Mouse (Mus musculus) bone marrow, adult 2 months (tissue): ENCODE measurements around the gene Hoxc5. TPM values are rescaled to one million over a fixed set of nuclear protein-coding genes. Genes with fewer than 3 reads are reported as not detected.

Experiments
- H3K27ac ChIP-seq: fragments of 200-500 bp; 2 replicates; pipeline ENCODE4 v1.5.1; 2012; ENCODE audit warnings: low read depth, mild to moderate bottlenecking, control low read depth, inconsistent platforms, low read length; ENCODE audit not compliant: control insufficient read depth, poor library complexity, insufficient read depth
- H3K4me1 ChIP-seq: fragments of 200-500 bp; 2 replicates; pipeline ENCODE4 v1.6.1; 2011; ENCODE audit warnings: low read length; ENCODE audit not compliant: control insufficient read depth, insufficient read depth
- H3K4me3 ChIP-seq: fragments of 200-500 bp; replicated peaks from 2 replicates; pipeline ENCODE3; 2011; ENCODE audit warnings: mild to moderate bottlenecking, low read depth, low read length, control low read depth; ENCODE audit not compliant: control insufficient read depth
- CTCF ChIP-seq: fragments of 200-500 bp; IDR thresholded peaks from 2 replicates; pipeline ENCODE4 v1.5.1; 2011; ENCODE audit warnings: low read length, control low read depth; ENCODE audit not compliant: control insufficient read depth, insufficient read depth
- POLR2A ChIP-seq: fragments of 200-500 bp; IDR thresholded peaks from 2 replicates; pipeline ENCODE4 v1.6.1; 2011; ENCODE audit warnings: low read depth, mild to moderate bottlenecking, control low read depth, low read length, borderline replicate concordance; ENCODE audit not compliant: control insufficient read depth
- WGBS: fragments of 180-500 bp; shearing (Covaris S2); methylation state at CpG from one replicate; pipeline ENCODE4 v1.1.7; 2018; 5-methylcytosine and 5-hydroxymethylcytosine counted together
- polyA plus RNA-seq: library from polyadenylated mRNA; stranded (reverse); fragments of >200 nt; gene quantifications from 2 replicates; pipeline ENCODE4 v1.2.4, GENCODE M21; 2011; ENCODE audit warnings: low replicate concordance; ENCODE audit not compliant: missing spikeins, insufficient read depth, insufficient read length

Gene Hoxc5
- polyA plus RNA-seq, 1 experiment = 0.80 TPM

DNA sequence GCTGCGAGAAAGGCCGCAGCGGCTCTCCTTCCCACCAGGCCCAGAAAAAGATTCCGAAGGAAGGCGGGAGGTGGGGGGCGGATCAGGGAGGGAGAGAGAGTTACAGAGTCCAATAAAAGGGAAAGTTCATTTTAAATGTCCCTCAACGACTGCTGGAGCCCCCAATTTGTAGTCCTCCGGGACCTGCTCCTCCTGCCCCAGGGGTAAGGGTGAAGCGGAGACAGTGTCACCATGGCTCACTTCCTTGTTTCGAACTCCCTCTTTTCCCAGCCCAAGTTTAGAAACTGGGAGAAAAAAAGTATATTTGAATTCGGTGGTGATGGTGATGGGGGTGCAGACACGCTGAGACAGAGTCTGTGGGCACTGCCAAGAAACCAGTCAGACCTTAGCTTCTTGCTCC lies 73.4 kb downstream of the Hoxc5 start:
- WGBS = 44% methylated on average over 12 of the region's 12 CpGs
- TF ChIP-seq POLR2A = no peak
- TF ChIP-seq CTCF = no peak
- Histone ChIP-seq H3K27ac (no peak overlapping the region), H3K4me3 (no peak overlapping the region), H3K4me1 (no peaks in the 10 kb centered on the region)

- no peaks in the 10 kb centered on the region for H3K4me1 ChIP-seq
- no peak overlapping the region for H3K27ac ChIP-seq
- WGBS = 35% methylated on average over 5 of the region's 5 CpGs
- TF ChIP-seq CTCF = no peak
- TF ChIP-seq POLR2A = no peak
- no peak overlapping the region for H3K4me3 ChIP-seq
Measured at GRCm38 (mm10) chr15:103041613-103042012, 74.4 kb downstream of the Hoxc5 start.

DNA sequence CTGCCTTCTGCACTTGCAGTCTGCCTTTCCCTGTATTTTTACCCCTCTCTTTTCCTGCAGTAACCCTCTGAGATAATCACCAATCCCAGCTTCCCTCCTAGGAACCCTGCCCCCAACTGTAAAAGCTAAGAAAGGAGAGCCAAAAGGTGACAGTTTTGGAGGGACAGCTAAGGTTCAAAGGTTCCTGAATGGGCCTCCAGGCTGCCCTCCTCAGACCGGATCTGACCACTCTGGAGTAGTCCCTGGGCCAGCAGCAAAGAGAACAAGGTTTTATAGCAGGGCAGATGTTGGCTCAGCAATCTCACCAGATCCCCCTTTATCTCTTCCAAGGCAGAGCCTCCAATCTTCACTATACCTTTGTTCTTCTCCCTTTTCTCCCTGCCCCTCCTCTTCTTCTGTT lies 75.0 kb downstream of the Hoxc5 start:
- Histone ChIP-seq H3K4me3 (no peak overlapping the region), H3K27ac (no peak overlapping the region), H3K4me1 (no peaks in the 10 kb centered on the region)
- TF ChIP-seq CTCF (no peak), POLR2A (no peak)
- WGBS = 21% methylated on average over 1 of the region's 1 CpGs

DNA sequence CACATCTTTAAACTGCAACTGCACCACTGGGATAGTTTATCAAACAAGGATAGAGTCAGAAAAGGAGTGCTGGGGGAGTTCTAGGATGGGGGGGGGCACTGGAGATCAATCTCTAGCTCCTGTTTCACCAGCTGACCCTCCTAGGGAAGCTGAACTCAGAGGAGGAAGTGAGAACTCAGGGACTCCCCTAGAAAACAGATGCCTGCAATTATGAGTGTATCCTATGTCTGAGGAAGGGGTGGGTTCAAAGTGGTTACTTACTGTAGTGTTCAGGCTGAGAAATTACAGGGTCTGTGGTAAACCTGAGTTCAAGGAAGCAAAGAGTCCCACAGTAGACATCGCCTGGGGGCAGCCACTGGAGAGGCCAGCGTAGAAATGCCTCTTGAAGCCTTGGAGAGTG lies 84.4 kb downstream of the Hoxc5 start:
- 46% methylated on average over 2 of the region's 2 CpGs for WGBS
- Histone ChIP-seq H3K4me3 (no peak overlapping the region), H3K4me1 (no peaks in the 10 kb centered on the region), H3K27ac (no peak overlapping the region)
- no peak for TF ChIP-seq CTCF
- TF ChIP-seq POLR2A = no peak

GRCm38 (mm10) chr15:103053210-103053609 lies 86.0 kb downstream of the Hoxc5 start:
- no peaks in the 10 kb centered on the region for H3K4me1 ChIP-seq
- H3K27ac ChIP-seq = no peak overlapping the region
- no peak overlapping the region for H3K4me3 ChIP-seq
- no peak for TF ChIP-seq POLR2A
- no peak for TF ChIP-seq CTCF

DNA sequence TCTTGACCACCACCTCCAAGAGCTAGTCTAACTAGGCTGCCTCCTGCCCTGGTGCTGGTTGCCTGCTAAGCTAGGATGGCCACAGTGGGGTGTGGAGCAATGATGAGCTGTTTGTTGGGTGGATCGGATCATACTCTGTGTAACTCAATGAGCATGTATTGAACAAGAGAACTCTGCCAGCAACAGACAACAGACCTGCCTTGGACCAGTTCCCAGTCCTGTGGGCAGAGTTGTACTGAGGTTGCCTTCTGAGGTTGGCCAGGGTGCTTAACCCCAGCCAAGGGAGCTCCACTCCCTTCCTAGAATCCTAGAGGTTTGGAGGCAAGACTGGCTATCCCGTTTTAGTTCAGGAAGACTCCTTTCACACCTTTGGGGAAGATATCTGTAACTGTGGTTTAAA lies 89.2 kb downstream of the Hoxc5 start:
- TF ChIP-seq POLR2A = no peak
- TF ChIP-seq CTCF = no peak
- no peaks in the 10 kb centered on the region for H3K4me1 ChIP-seq
- H3K27ac ChIP-seq = no peak overlapping the region
- 58% methylated on average over 2 of the region's 2 CpGs for WGBS
- no peak overlapping the region for H3K4me3 ChIP-seq

DNA sequence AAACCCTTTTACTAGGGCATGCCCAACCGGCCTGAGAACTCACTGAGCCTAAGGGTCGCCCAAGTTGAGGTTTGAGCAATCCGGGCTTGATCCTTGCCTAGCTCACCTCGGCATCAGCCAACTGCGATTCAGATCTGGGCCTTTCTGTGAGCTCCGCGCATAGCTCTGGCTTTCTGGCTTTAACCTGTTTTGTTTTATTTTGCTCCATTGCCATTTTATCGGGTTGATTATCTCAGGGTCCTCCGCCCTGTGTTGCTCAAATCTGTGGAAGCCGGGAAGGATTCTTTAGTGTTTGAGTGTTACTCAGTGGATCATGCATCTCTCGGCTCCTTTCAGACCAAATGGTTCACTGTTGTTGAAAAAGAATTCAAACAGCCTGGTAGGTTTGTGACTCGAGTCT lies 91.5 kb downstream of the Hoxc5 start:
- Histone ChIP-seq H3K27ac (no peak overlapping the region), H3K4me3 (no peak overlapping the region), H3K4me1 (no peaks in the 10 kb centered on the region)
- no peak for TF ChIP-seq CTCF
- no peak for TF ChIP-seq POLR2A
- 19% methylated on average over 12 of the region's 12 CpGs for WGBS

DNA sequence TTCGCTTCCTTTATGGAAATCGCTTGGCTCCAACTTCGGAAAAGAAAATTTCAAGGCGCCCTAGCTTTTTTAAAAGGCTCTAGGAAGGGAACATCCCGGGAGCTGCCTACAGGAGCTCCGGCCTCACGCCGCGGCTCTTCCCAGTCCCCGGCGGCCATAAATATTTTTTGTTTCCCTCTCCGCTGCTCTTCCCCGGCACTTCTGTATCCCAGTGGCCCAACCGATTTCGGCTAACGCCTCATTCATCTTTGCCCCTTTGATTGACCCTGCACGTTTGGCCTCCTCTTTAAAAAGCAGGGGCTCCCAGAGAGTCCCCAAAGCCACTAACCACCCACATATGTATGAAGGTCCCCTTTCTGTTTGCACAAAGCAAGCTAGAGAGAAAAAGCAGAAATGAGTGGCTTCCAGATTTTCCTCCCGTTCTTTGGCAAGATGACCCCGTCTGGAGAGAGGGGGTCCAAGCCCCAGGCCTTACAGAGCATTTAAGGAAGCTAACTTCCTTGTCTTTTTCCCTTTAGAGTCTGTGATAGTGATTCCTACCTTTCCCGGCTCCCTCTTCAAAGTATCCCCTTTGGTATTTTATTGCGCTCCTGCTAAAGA lies 92.2 kb downstream of the Hoxc5 start:
- Histone ChIP-seq H3K4me3 (no peak overlapping the region), H3K27ac (no peak overlapping the region)

DNA sequence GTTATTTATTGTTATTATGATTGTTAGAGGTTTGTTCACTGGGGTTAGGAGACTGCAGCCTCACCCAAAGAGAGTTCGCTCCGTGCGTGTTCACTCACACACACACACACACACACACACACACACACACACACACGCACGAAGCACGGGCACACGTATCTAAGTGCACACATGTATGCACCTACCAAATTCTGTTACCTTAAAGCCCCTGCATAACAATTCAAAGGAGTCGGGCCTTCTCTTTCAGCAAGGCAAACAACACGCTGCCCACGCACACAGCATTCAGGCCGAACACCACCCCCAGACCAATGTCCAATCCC lies 92.7 kb downstream of the Hoxc5 start:
- Histone ChIP-seq H3K4me1 (no peaks in the 10 kb centered on the region), H3K27ac (no peak overlapping the region), H3K4me3 (no peak overlapping the region)
- 31% methylated on average over 11 of the region's 11 CpGs for WGBS
- TF ChIP-seq CTCF (no peak), POLR2A (no peak)

More for the DNA sequence above, 92.2 kb downstream of the Hoxc5 start:
- no peaks in the 10 kb centered on the region for H3K4me1 ChIP-seq
- TF ChIP-seq CTCF (no peak), POLR2A (no peak)
- WGBS = 7% methylated on average over 21 of the region's 21 CpGs
